Mouse (Mus musculus): ENCODE results near the gene Xab2.

- no peak for TF ChIP-seq CTCF (IDR thresholded peaks at IDR 0.05; ENCODE audit: low read depth, low read length)
- no peak for TF ChIP-seq TAL1 (conservative IDR thresholded peaks at IDR 0.05; ENCODE audit: low read depth, low read length)
- no peak for TF ChIP-seq GATA1 (IDR thresholded peaks at IDR 0.05; ENCODE audit: borderline replicate concordance, low read length)
- TF ChIP-seq GATA2 (IDR thresholded peaks at IDR 0.05; ENCODE audit: borderline replicate concordance, low read depth, low read length): no peak
Measured at GRCm38 (mm10) chr8:3646824-3647531, 25.9 kb upstream of the Xab2 start.

All from G1E (cell line).